ENCODE assay signal across 20 mouse cellular contexts in the genomic region with DNA sequence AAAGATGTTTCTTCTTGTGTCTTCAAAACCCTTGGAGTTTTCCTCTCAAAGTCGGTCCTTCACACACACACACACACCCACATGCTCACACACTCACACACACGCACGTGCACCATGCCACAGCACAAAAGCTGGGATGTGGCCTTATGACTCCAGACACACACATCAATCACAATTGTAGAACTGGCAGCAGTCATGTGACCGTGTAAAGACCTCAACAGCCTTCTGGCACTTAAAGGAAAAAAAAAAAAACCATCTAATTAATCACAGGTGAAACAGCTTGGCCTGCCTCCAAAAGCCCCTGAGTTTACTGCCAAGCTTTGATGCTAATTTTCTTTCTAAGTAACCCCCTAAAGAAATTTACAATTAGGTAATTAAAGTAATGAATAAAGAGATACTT.
DNase-seq lines count a peak whose midpoint lies in the region; ATAC-seq and TF ChIP-seq lines count a peak whose summit lies in the region.
"Had no signal": no experiment of that assay in that cellular context is flagged by ENCODE, and none has a peak within 500 bp of the region (broad histone marks: within the 10 kb centered on the region; RNA-seq: fewer than 3 reads in every experiment).

No protein-coding gene starts in this region.

- intact Hi-C loops in gastrocnemius, adult 2 months (cut with DNase I), result no loop called here

- H3K9ac ChIP-seq in forebrain, embryonic 16.5 days (replicated peaks; ENCODE audit: low read depth, low read length), result no peak overlapping the region
- H3K9ac ChIP-seq in neural tube, embryonic 11.5 days (ENCODE audit: low read length), result no peak overlapping the region
- H3K9ac ChIP-seq in neural tube, embryonic 15.5 days (replicated peaks), result no peak overlapping the region
- no peak overlapping the region for H3K9ac ChIP-seq in hindbrain, embryonic 13.5 days
- no peak overlapping the region for H3K9ac ChIP-seq in neural tube, embryonic 14.5 days (replicated peaks; ENCODE audit: low read depth, low read length)
- H3K9ac ChIP-seq: liver, embryonic 15.5 days had no signal

- H3K27me3 ChIP-seq in forebrain, embryonic 10.5 days (ENCODE audit: poor library complexity, severe bottlenecking), result peaks cover 10% of the 10 kb centered on the region; the same call in 1 of the 2 replicates
- H3K27me3 ChIP-seq in forebrain, embryonic 16.5 days (replicated peaks; ENCODE audit: control insufficient read depth, insufficient read depth, low read length), result no peaks in the 10 kb centered on the region
- no peaks in the 10 kb centered on the region for H3K27me3 ChIP-seq in neural tube, embryonic 11.5 days (ENCODE audit: control insufficient read depth, insufficient read depth, low read length)
- H3K27me3 ChIP-seq in neural tube, embryonic 15.5 days (replicated peaks), result peaks cover 12% of the 10 kb centered on the region
- H3K27me3 ChIP-seq in hindbrain, embryonic 13.5 days, result peaks cover 6% of the 10 kb centered on the region; the same call in 1 of the 2 replicates
- H3K27me3 ChIP-seq in neural tube, embryonic 14.5 days (ENCODE audit: control insufficient read depth, insufficient read depth, low read length), result no peaks in the 10 kb centered on the region
- H3K27me3 ChIP-seq: CH12.LX; liver, embryonic 15.5 days had no signal

- H3K27ac ChIP-seq in forebrain, embryonic 10.5 days, result peak overlapping the region; percentile 85
- no peak overlapping the region for H3K27ac ChIP-seq in forebrain, embryonic 16.5 days (ENCODE audit: low read length)
- no peak overlapping the region for H3K27ac ChIP-seq in neural tube, embryonic 11.5 days (ENCODE audit: low read depth, low read length)
- H3K27ac ChIP-seq in neural tube, embryonic 15.5 days (replicated peaks), result no peak overlapping the region
- peak overlapping the region; percentile 49; the same call in 1 of the 2 replicates for H3K27ac ChIP-seq in hindbrain, embryonic 13.5 days
- no peak overlapping the region for H3K27ac ChIP-seq in neural tube, embryonic 14.5 days (ENCODE audit: low read depth, low read length)
- no peak overlapping the region for H3K27ac ChIP-seq in gastrocnemius, adult 2 months
- H3K27ac ChIP-seq: liver, embryonic 15.5 days had no signal

- no peak for DNase-seq in forebrain, embryonic 10.5 days (ENCODE audit: extremely low spot score, low spot score)
- DNase-seq in neural tube, embryonic 11.5 days (ENCODE audit: low spot score), result peak; percentile 31
- DNase-seq in spleen, adult 18-20 months, result no peak
- no peak for DNase-seq in gastrocnemius, adult 2 months
- DNase-seq: adrenal gland, postnatal 36 days; cerebellum, postnatal 36 days; gastrocnemius, postnatal 10 days; heart, postnatal 4 days; kidney, adult 11 months; kidney, postnatal 25 days; layer of hippocampus, postnatal 36 days; lung, postnatal 14 days; thymus, postnatal 36 days had no signal

- H3K4me2 ChIP-seq in forebrain, embryonic 16.5 days (ENCODE audit: low read length), result no peak overlapping the region
- H3K4me2 ChIP-seq in neural tube, embryonic 11.5 days (ENCODE audit: low read depth), result no peak overlapping the region
- H3K4me2 ChIP-seq in neural tube, embryonic 15.5 days, result no peak overlapping the region
- no peak overlapping the region for H3K4me2 ChIP-seq in hindbrain, embryonic 13.5 days
- H3K4me2 ChIP-seq in neural tube, embryonic 14.5 days (ENCODE audit: low read depth, low read length), result no peak overlapping the region
- H3K4me2 ChIP-seq: heart, embryonic 11.5 days; liver, embryonic 15.5 days had no signal

- no peaks in the 10 kb centered on the region for H3K36me3 ChIP-seq in forebrain, embryonic 10.5 days (replicated peaks)
- H3K36me3 ChIP-seq in forebrain, embryonic 16.5 days (ENCODE audit: control insufficient read depth, insufficient read depth), result no peaks in the 10 kb centered on the region
- no peaks in the 10 kb centered on the region for H3K36me3 ChIP-seq in neural tube, embryonic 11.5 days (ENCODE audit: control insufficient read depth, insufficient read depth, low read length)
- H3K36me3 ChIP-seq in neural tube, embryonic 15.5 days, result no peaks in the 10 kb centered on the region
- H3K36me3 ChIP-seq in hindbrain, embryonic 13.5 days, result no peaks in the 10 kb centered on the region
- no peaks in the 10 kb centered on the region for H3K36me3 ChIP-seq in neural tube, embryonic 14.5 days (ENCODE audit: control insufficient read depth, insufficient read depth, low read length)
- H3K36me3 ChIP-seq: liver, embryonic 15.5 days had no signal

- TF ChIP-seq CTCF in gastrocnemius, adult 2 months (IDR thresholded peaks at IDR 0.05), result no peak

- H3K9me3 ChIP-seq in forebrain, embryonic 10.5 days, result peaks cover 5% of the 10 kb centered on the region; the same call in 1 of the 2 replicates
- no peaks in the 10 kb centered on the region for H3K9me3 ChIP-seq in forebrain, embryonic 16.5 days (ENCODE audit: control insufficient read depth, low read length)
- H3K9me3 ChIP-seq in neural tube, embryonic 11.5 days (ENCODE audit: control insufficient read depth, low read length), result no peaks in the 10 kb centered on the region
- no peaks in the 10 kb centered on the region for H3K9me3 ChIP-seq in neural tube, embryonic 15.5 days (replicated peaks)
- no peaks in the 10 kb centered on the region for H3K9me3 ChIP-seq in hindbrain, embryonic 13.5 days
- H3K9me3 ChIP-seq in neural tube, embryonic 14.5 days (ENCODE audit: control insufficient read depth, low read length), result no peaks in the 10 kb centered on the region
- H3K9me3 ChIP-seq: liver, embryonic 15.5 days had no signal

- ATAC-seq in forebrain, embryonic 16.5 days, result no peak
- ATAC-seq in neural tube, embryonic 11.5 days (ENCODE audit: insufficient read depth, low FRiP score, low TSS enrichment), result no peak
- ATAC-seq in neural tube, embryonic 15.5 days (ENCODE audit: low FRiP score), result no peak
- ATAC-seq in hindbrain, embryonic 13.5 days (ENCODE audit: low FRiP score), result peak; percentile 63; the same call in 1 of the 2 replicates
- ATAC-seq in neural tube, embryonic 14.5 days (ENCODE audit: low read depth), result peak; percentile 67; the same call in 1 of the 2 replicates

- H3K4me3 ChIP-seq in forebrain, embryonic 10.5 days, result no peak overlapping the region
- H3K4me3 ChIP-seq in forebrain, embryonic 16.5 days (replicated peaks; ENCODE audit: low read length), result no peak overlapping the region
- H3K4me3 ChIP-seq in neural tube, embryonic 11.5 days (ENCODE audit: low read depth, low read length), result no peak overlapping the region
- no peak overlapping the region for H3K4me3 ChIP-seq in neural tube, embryonic 15.5 days (replicated peaks)
- H3K4me3 ChIP-seq in hindbrain, embryonic 13.5 days, result no peak overlapping the region
- no peak overlapping the region for H3K4me3 ChIP-seq in neural tube, embryonic 14.5 days (ENCODE audit: low read depth, low read length)
- H3K4me3 ChIP-seq in gastrocnemius, adult 2 months, result no peak overlapping the region
- H3K4me3 ChIP-seq: liver, embryonic 15.5 days had no signal

- WGBS in forebrain, embryonic 10.5 days, result 54% methylated on average over 4 of the region's 4 CpGs
- 13% methylated on average over 4 of the region's 4 CpGs for WGBS in forebrain, embryonic 16.5 days
- WGBS in neural tube, embryonic 11.5 days, result 26% methylated on average over 4 of the region's 4 CpGs
- WGBS in neural tube, embryonic 15.5 days, result 21% methylated on average over 4 of the region's 4 CpGs
- WGBS in hindbrain, embryonic 13.5 days, result 33% methylated on average over 4 of the region's 4 CpGs
- 13% methylated on average over 4 of the region's 4 CpGs for WGBS in neural tube, embryonic 14.5 days

- H3K4me1 ChIP-seq in forebrain, embryonic 10.5 days, result peaks cover 64% of the 10 kb centered on the region
- H3K4me1 ChIP-seq in forebrain, embryonic 16.5 days (replicated peaks; ENCODE audit: control insufficient read depth, insufficient read depth, low read length), result peaks cover 35% of the 10 kb centered on the region
- H3K4me1 ChIP-seq in neural tube, embryonic 11.5 days (ENCODE audit: control insufficient read depth, insufficient read depth, low read length), result peaks cover 8% of the 10 kb centered on the region
- H3K4me1 ChIP-seq in neural tube, embryonic 15.5 days, result peaks cover 40% of the 10 kb centered on the region
- peaks cover 50% of the 10 kb centered on the region for H3K4me1 ChIP-seq in hindbrain, embryonic 13.5 days (replicated peaks)
- H3K4me1 ChIP-seq in neural tube, embryonic 14.5 days (ENCODE audit: control insufficient read depth, insufficient read depth, low read length), result peaks cover 30% of the 10 kb centered on the region
- H3K4me1 ChIP-seq: liver, embryonic 15.5 days had no signal

Comparison
In these comparisons a context has a peak if more than half of its experiments do, and no peak if none do; other contexts are left out.
1. H3K27ac ChIP-seq: peak in forebrain, embryonic 10.5 days (single experiment) and hindbrain, embryonic 13.5 days (single experiment); none in forebrain, embryonic 16.5 days (single experiment), neural tube, embryonic 11.5 days (single experiment), neural tube, embryonic 15.5 days (single experiment), neural tube, embryonic 14.5 days (single experiment) and gastrocnemius, adult 2 months (single experiment).
2. ATAC-seq: peak in hindbrain, embryonic 13.5 days (single experiment) and neural tube, embryonic 14.5 days (single experiment); none in forebrain, embryonic 16.5 days (single experiment), neural tube, embryonic 11.5 days (single experiment) and neural tube, embryonic 15.5 days (single experiment).